Mouse (Mus musculus) embryonic facial prominence, embryonic 15.5 days (tissue): ENCODE data around the gene Syce1l. TPM values are rescaled to one million over a fixed set of nuclear protein-coding genes. Genes with fewer than 3 reads are reported as not detected.

ENCODE experiments used
- ATAC-seq: fragments of 200-750 bp; cut with Nextera tagmentation; 2 replicates; pipeline ENCODE4 v1.8.0; 2017; ENCODE audit warnings: low read depth, moderate TSS enrichment; ENCODE audit not compliant: insufficient number of reproducible peaks, low FRiP score, low TSS enrichment
- H3K27ac ChIP-seq: fragments of 300-500 bp; sonication (generic); replicated peaks from 2 replicates; pipeline ENCODE4 v1.5.1; 2015; ENCODE audit warnings: mild to moderate bottlenecking, inconsistent platforms
- H3K27me3 ChIP-seq: fragments of 300-500 bp; sonication (generic); 2 replicates; pipeline ENCODE4 v1.6.1; 2015; ENCODE audit warnings: inconsistent platforms
- H3K36me3 ChIP-seq: fragments of 300-500 bp; sonication (generic); 2 replicates; pipeline ENCODE4 v1.6.1; 2015; ENCODE audit warnings: mild to moderate bottlenecking, inconsistent platforms
- H3K4me1 ChIP-seq: fragments of 300-500 bp; sonication (generic); 2 replicates; pipeline ENCODE4 v1.6.1; 2015; ENCODE audit warnings: inconsistent platforms
- H3K4me2 ChIP-seq: fragments of 300-500 bp; sonication (generic); replicated peaks from 2 replicates; pipeline ENCODE4 v1.6.1; 2015; ENCODE audit warnings: mild to moderate bottlenecking, inconsistent platforms
- H3K4me3 ChIP-seq: fragments of 300-500 bp; sonication (generic); replicated peaks from 2 replicates; pipeline ENCODE4 v1.5.1; 2015; ENCODE audit warnings: mild to moderate bottlenecking, inconsistent platforms
- H3K9ac ChIP-seq: fragments of 300-500 bp; sonication (generic); 2 replicates; pipeline ENCODE4 v1.6.1; 2015; ENCODE audit warnings: inconsistent platforms
- H3K9me3 ChIP-seq: fragments of 300-500 bp; sonication (generic); replicated peaks from 2 replicates; pipeline ENCODE4 v1.6.1; 2016; ENCODE audit warnings: inconsistent platforms
- WGBS: fragments of 180-500 bp; shearing (Covaris S2); methylation state at CpG from one replicate; pipeline ENCODE4 v1.1.7; 2015; 5-methylcytosine and 5-hydroxymethylcytosine counted together
- polyA plus RNA-seq: library from polyadenylated mRNA; unstranded; fragments of >200 nt; fragmentation: Nextera tagmentation; extraction: Ambion mirVana; gene quantifications from 2 replicates; pipeline ENCODE4 v1.2.1, GENCODE M21; 2015

Syce1l gene
- polyA plus RNA-seq, 1 experiment from 2014 or later, result not detected

DNA sequence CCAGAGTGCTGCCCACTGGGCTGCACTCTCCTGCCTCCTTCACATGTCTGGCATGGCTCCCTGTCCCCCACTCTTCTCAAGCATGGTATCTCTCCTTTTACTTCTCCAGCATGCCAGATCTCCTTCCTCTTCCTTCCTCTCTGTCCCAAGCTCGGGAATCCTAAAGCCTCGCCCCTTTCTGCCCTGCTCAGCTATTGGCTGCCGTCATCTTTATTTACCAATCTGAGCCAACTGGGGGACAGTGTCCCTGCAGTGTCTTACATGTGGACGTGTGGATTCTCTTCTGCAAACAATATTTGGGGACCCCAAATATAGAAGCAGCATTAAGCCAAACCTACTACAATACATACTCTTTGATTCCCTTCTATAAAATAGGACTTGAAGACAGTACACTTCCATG is 10.1 kb downstream of the Syce1l start:
- Histone ChIP-seq H3K9ac (no peak overlapping the region), H3K4me1 (no peaks in the 10 kb centered on the region), H3K27me3 (no peaks in the 10 kb centered on the region; the same call in 1 of the 2 replicates), H3K36me3 (no peaks in the 10 kb centered on the region), H3K4me3 (no peak overlapping the region), H3K9me3 (no peaks in the 10 kb centered on the region), H3K27ac (no peak overlapping the region), H3K4me2 (no peak overlapping the region)
- no peak for ATAC-seq
- 52% methylated on average over 4 of the region's 4 CpGs for WGBS

GRCm38 (mm10) chr8:113656154-113656553 is 13.1 kb downstream of the Syce1l start:
- no peak overlapping the region for H3K4me3 ChIP-seq
- no peak overlapping the region for H3K9ac ChIP-seq
- no peak overlapping the region for H3K4me2 ChIP-seq
- WGBS, result 88% methylated on average over 5 of the region's 5 CpGs
- no peak overlapping the region for H3K27ac ChIP-seq
- H3K9me3 ChIP-seq, result no peaks in the 10 kb centered on the region
- no peaks in the 10 kb centered on the region for H3K4me1 ChIP-seq
- H3K36me3 ChIP-seq, result no peaks in the 10 kb centered on the region
- H3K27me3 ChIP-seq, result no peaks in the 10 kb centered on the region; the same call in 1 of the 2 replicates
- ATAC-seq, result no peak

DNA sequence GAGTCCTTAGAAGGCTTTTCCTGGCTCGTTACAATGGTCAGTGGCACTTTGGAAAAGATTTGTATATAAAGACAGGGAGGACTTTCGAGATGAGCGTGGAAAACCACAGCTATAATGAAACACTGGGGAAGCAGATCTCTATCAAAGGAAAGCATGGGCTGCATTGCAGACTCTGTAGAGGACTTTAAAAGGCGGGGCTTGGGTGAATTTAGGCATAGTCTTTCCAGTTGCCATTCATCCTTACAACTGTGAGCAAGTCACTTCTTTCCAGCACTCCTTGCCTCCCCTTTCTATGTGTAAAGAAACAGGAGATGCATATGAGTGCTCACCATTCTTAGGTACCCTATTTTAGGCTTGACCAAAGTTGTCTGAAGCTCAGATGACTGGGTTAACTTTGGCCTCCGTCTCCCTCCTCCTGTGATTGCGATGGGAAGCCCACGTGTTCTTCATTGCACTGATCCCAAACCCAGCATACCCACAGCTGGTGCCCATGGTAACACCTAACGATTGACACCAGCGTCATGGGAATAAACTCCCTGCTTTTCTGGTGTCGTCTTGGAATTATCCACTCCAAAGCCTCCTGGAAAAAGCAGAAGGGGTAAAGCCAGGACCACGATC is 13.8 kb downstream of the Syce1l start:
- H3K9me3 ChIP-seq, result no peaks in the 10 kb centered on the region
- 77% methylated on average over 11 of the region's 11 CpGs for WGBS
- no peak overlapping the region for H3K4me2 ChIP-seq
- no peak overlapping the region for H3K9ac ChIP-seq
- ATAC-seq, result no peak
- H3K36me3 ChIP-seq, result no peaks in the 10 kb centered on the region
- H3K4me1 ChIP-seq, result no peaks in the 10 kb centered on the region
- no peak overlapping the region for H3K27ac ChIP-seq
- H3K4me3 ChIP-seq, result no peak overlapping the region
- no peaks in the 10 kb centered on the region; the same call in 1 of the 2 replicates for H3K27me3 ChIP-seq

DNA sequence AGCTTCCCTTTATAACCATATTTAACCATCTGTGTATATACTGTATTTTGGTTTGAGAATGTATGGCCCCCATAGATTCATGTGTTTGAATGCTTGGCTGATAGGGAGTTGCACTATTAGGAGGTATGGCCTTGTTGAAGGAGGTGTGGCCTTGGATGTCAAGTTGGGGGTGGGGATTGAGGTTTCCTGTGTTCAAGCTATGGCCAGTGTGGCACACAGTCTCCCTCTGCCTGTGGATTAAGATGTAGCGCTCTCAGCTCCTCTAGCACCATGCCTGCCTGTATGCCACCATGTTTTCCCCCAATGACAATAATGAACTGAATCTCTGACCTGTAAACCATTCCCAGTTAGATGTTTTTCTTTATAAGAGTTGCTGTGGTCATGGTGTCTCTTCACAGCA is 17.1 kb downstream of the Syce1l start:
- Histone ChIP-seq H3K9me3 (no peaks in the 10 kb centered on the region), H3K27ac (no peak overlapping the region), H3K4me2 (no peak overlapping the region), H3K36me3 (no peaks in the 10 kb centered on the region), H3K4me3 (no peak overlapping the region), H3K9ac (no peak overlapping the region), H3K4me1 (no peaks in the 10 kb centered on the region), H3K27me3 (no peaks in the 10 kb centered on the region)
- no peak for ATAC-seq
- WGBS, result 93% methylated on average over 1 of the region's 1 CpGs

DNA sequence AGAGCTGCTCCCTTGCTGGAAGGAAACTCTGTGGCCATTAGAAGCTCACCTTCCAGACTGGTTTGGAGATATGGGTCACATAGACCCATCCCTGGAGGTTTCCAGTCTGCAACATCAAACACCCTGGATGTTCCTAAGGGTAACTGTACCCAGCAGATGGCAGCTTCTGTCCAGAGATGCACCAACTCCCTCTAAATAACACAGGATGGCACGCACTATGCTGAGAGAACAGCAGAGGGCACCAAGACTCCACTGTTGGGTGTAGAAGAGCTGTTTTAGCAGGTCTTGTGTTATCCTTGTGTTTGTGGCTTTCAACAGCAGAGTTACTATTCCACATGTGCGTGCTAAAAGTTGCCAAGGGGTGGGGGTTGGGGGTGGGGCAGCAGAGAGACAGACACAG is 21.5 kb downstream of the Syce1l start:
- H3K27me3 ChIP-seq, result 0 out of 2 replicates have a peak, but pooled peaks cover 4% of the 10 kb centered on the region
- no peaks in the 10 kb centered on the region for H3K4me1 ChIP-seq
- no peaks in the 10 kb centered on the region for H3K9me3 ChIP-seq
- H3K36me3 ChIP-seq, result no peaks in the 10 kb centered on the region
- H3K9ac ChIP-seq, result no peak overlapping the region
- ATAC-seq, result peak; percentile 69
- no peak overlapping the region for H3K4me2 ChIP-seq
- H3K4me3 ChIP-seq, result no peak overlapping the region
- no peak overlapping the region for H3K27ac ChIP-seq
- WGBS, result 12% methylated on average over 2 of the region's 2 CpGs

DNA sequence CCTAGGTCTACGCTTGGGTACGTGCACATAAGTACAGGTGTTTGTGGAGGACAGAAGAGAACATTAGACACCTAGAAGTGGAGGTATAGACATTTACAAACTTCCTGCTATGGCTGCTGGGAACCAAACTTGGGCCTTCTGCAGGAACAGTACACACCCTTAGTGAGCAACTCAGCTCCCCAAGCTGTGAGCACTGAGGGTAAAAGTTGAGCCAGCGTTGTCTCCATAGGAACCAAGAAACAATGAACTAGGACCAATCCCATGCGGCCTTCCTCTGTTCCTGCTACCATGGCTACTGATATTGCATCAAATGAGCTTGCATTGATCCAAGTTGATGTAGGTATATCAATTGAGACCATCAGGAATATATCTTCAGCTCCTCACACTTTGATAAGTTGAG is 22.0 kb downstream of the Syce1l start:
- Histone ChIP-seq H3K4me1 (no peaks in the 10 kb centered on the region), H3K36me3 (no peaks in the 10 kb centered on the region), H3K9ac (no peak overlapping the region), H3K27ac (no peak overlapping the region), H3K4me2 (no peak overlapping the region), H3K27me3 (0 out of 2 replicates have a peak, but pooled peaks cover 4% of the 10 kb centered on the region), H3K9me3 (no peaks in the 10 kb centered on the region), H3K4me3 (no peak overlapping the region)
- 72% methylated on average over 4 of the region's 4 CpGs for WGBS
- ATAC-seq, result no peak

DNA sequence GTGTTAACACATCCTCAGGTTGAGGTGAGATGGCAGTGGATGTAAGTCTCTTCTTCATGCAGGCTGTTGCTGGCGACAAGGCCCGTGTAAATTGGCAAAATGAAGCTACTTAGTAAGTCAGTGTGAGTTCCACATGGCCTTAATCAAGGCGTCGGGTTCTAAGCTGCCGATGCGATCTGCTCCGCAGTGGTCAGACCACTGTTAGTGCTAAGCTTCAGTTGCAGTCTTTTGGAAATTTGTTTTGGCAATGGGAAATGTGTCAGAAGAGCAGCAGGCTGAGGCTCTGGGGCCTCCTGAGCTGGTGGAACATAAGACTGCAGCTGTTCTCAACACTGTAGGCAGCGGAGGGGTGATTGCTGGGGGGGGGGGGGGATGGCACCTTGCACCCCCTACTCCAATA is 22.9 kb downstream of the Syce1l start:
- no peak overlapping the region for H3K27ac ChIP-seq
- no peak for ATAC-seq
- H3K4me3 ChIP-seq, result no peak overlapping the region

GRCm38 (mm10) chr8:113666714-113667432 is 23.9 kb downstream of the Syce1l start:
- 49% methylated on average over 16 of the region's 16 CpGs for WGBS
- H3K4me1 ChIP-seq, result no peaks in the 10 kb centered on the region
- H3K4me3 ChIP-seq, result no peak overlapping the region
- no peak overlapping the region for H3K4me2 ChIP-seq
- H3K27me3 ChIP-seq, result 0 out of 2 replicates have a peak, but pooled peaks cover 4% of the 10 kb centered on the region
- no peak for ATAC-seq
- H3K36me3 ChIP-seq, result no peaks in the 10 kb centered on the region
- H3K9me3 ChIP-seq, result no peaks in the 10 kb centered on the region
- no peak overlapping the region for H3K27ac ChIP-seq
- no peak overlapping the region for H3K9ac ChIP-seq

More for the DNA sequence above, 22.9 kb downstream of the Syce1l start:
- 55% methylated on average over 8 of the region's 8 CpGs for WGBS
- H3K36me3 ChIP-seq, result no peaks in the 10 kb centered on the region
- no peaks in the 10 kb centered on the region for H3K9me3 ChIP-seq
- no peak overlapping the region for H3K9ac ChIP-seq
- 0 out of 2 replicates have a peak, but pooled peaks cover 4% of the 10 kb centered on the region for H3K27me3 ChIP-seq
- no peak overlapping the region for H3K4me2 ChIP-seq
- no peaks in the 10 kb centered on the region for H3K4me1 ChIP-seq

- Histone ChIP-seq H3K36me3 (no peaks in the 10 kb centered on the region), H3K9ac (no peak overlapping the region), H3K27ac (no peak overlapping the region), H3K27me3 (0 out of 2 replicates have a peak, but pooled peaks cover 4% of the 10 kb centered on the region), H3K4me3 (no peak overlapping the region), H3K9me3 (no peaks in the 10 kb centered on the region), H3K4me1 (0 out of 2 replicates have a peak, but pooled peaks cover 12% of the 10 kb centered on the region), H3K4me2 (no peak overlapping the region)
- ATAC-seq, result no peak
- WGBS, result 70% methylated on average over 10 of the region's 10 CpGs
These were observed 26.9 kb downstream of the Syce1l start for GRCm38 (mm10) chr8:113669924-113670323.

DNA sequence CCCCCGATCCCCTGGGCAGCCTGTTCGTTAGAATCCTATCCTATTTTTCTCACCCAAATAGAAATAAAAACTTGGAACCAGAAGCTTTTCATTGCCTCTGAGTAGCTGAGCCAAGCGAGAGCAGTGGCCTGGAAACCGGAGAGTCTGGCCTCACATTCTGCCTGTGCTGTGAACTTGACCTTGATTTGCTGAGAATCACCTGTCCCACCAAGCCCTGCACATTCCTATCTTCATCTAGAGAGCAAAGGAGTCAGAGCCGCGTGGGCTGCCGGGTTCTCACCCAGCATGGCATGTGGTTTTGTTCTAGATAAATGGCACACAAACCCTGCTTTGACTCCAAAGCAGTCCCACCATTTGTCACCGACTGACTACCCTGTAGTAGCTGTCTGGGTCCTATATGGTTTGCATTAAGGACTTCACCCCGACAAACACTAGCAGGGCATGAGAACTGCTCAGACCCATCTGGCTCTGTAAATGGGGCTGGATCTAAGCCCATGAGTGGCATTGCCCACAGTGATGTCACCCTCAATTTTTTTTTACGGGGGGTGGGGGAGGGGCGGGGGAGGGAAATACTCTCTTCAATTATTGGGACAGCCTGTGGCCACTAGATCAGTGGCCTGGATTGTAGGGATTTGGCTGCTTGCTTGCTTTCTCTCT is 29.7 kb downstream of the Syce1l start:
- no peak overlapping the region for H3K4me2 ChIP-seq
- WGBS, result 58% methylated on average over 11 of the region's 11 CpGs
- H3K27ac ChIP-seq, result no peak overlapping the region
- no peaks in the 10 kb centered on the region for H3K9me3 ChIP-seq
- H3K27me3 ChIP-seq, result 0 out of 2 replicates have a peak, but pooled peaks cover 4% of the 10 kb centered on the region
- H3K4me1 ChIP-seq, result 0 out of 2 replicates have a peak, but pooled peaks cover 14% of the 10 kb centered on the region
- H3K36me3 ChIP-seq, result no peaks in the 10 kb centered on the region
- H3K9ac ChIP-seq, result no peak overlapping the region
- 0 out of 2 replicates have a peak, but pooled peaks have one; percentile 65 for ATAC-seq
- H3K4me3 ChIP-seq, result no peak overlapping the region

GRCm38 (mm10) chr8:113673300-113673699 is 30.3 kb downstream of the Syce1l start:
- Histone ChIP-seq H3K4me2 (no peak overlapping the region), H3K36me3 (no peaks in the 10 kb centered on the region), H3K4me1 (0 out of 2 replicates have a peak, but pooled peaks cover 14% of the 10 kb centered on the region), H3K9ac (no peak overlapping the region), H3K27me3 (no peaks in the 10 kb centered on the region), H3K4me3 (no peak overlapping the region), H3K9me3 (no peaks in the 10 kb centered on the region), H3K27ac (no peak overlapping the region)
- WGBS, result 37% methylated on average over 3 of the region's 3 CpGs
- no peak for ATAC-seq
